Mouse (Mus musculus) liver, embryonic 14.5 days (tissue): ENCODE results near the gene Perp. TPM values are rescaled to one million over a fixed set of nuclear protein-coding genes. Genes with fewer than 3 reads are reported as not detected.

Experiments
- ATAC-seq: fragments of 200-750 bp; cut with Nextera tagmentation; 2 replicates; pipeline ENCODE4 v1.8.0; 2017; ENCODE audit warnings: moderate number of reproducible peaks, mild to moderate bottlenecking, moderate library complexity; ENCODE audit not compliant: insufficient read depth
- DNase-seq, 3 experiments: peaks; one replicate each; pipeline ENCODE4 v3.0.0-alpha.2; 2012 to 2013; ENCODE audit warnings: low read depth in 3 of 3, low spot score in 3 of 3
- H3K27ac ChIP-seq: fragments of 300-500 bp; sonication (generic); 2 replicates; pipeline ENCODE4 v1.5.1; 2014; ENCODE audit warnings: moderate library complexity, mild to moderate bottlenecking, control low read depth, inconsistent platforms
- H3K27me3 ChIP-seq: fragments of 300-500 bp; sonication (generic); 2 replicates; pipeline ENCODE4 v1.6.1; 2014; ENCODE audit warnings: mild to moderate bottlenecking, low read length, moderate library complexity; ENCODE audit not compliant: control insufficient read depth, insufficient read depth
- H3K36me3 ChIP-seq: fragments of 300-500 bp; sonication (generic); replicated peaks from 2 replicates; pipeline ENCODE4 v1.6.1; 2014; ENCODE audit warnings: low read depth; ENCODE audit not compliant: control insufficient read depth, insufficient read depth
- H3K4me1 ChIP-seq, 2 experiments: fragments of 200-500 bp in 1 of 2; fragments of 300-500 bp in 1 of 2; sonication (generic) in 1 of 2; replicated peaks; 2 replicates each; pipeline ENCODE4 v1.6.1; 2012 to 2014; ENCODE audit warnings: antibody characterized with exemption in 1 of 2, inconsistent platforms in 1 of 2, low read length in 1 of 2; ENCODE audit not compliant: control insufficient read depth in 2 of 2, insufficient read depth in 2 of 2
- H3K4me2 ChIP-seq: fragments of 300-500 bp; sonication (generic); 2 replicates; pipeline ENCODE4 v1.6.1; 2014; ENCODE audit warnings: low read depth, mild to moderate bottlenecking, control low read depth, moderate library complexity
- H3K4me3 ChIP-seq, 2 experiments: fragments of 200-500 bp in 1 of 2; fragments of 300-500 bp in 1 of 2; sonication (generic) in 1 of 2; 2 replicates each; pipeline ENCODE4 v1.5.1; 2012 to 2014; ENCODE audit warnings: low read depth in 2 of 2, low read length in 2 of 2, mild to moderate bottlenecking in 2 of 2, control low read depth in 1 of 2, inconsistent platforms in 1 of 2, moderate library complexity in 1 of 2; ENCODE audit not compliant: insufficient read depth in 1 of 2
- H3K9ac ChIP-seq: fragments of 300-500 bp; sonication (generic); replicated peaks from 2 replicates; pipeline ENCODE4 v1.6.1; 2014; ENCODE audit warnings: mild to moderate bottlenecking, control low read depth, moderate library complexity
- H3K9me3 ChIP-seq: fragments of 300-500 bp; sonication (generic); 2 replicates; pipeline ENCODE4 v1.6.1; 2016; ENCODE audit warnings: low read length, mixed read lengths; ENCODE audit not compliant: control insufficient read depth
- CTCF ChIP-seq: IDR thresholded peaks from 2 replicates; pipeline ENCODE4 v1.5.1; 2016; ENCODE audit warnings: antibody characterized with exemption, low read depth, control low read depth
- EP300 ChIP-seq: IDR thresholded peaks from 2 replicates; pipeline ENCODE4 v1.6.1; 2016; ENCODE audit warnings: antibody characterized with exemption, low read depth
- WGBS: fragments of 180-500 bp; shearing (Covaris S2); extraction: QIAGEN DNeasy Blood & Tissue Kit; methylation state at CpG from one replicate; pipeline ENCODE4 v1.1.7; 2014; ENCODE audit not compliant: insufficient replicate concordance; 5-methylcytosine and 5-hydroxymethylcytosine counted together
- polyA plus RNA-seq, 2 experiments: library from polyadenylated mRNA; depleted of rRNA in 1 of 2; stranded (reverse) in 1 of 2; unstranded in 1 of 2; fragments of >200 nt; fragmentation: Nextera tagmentation in 1 of 2; extraction: Ambion mirVana in 1 of 2; gene quantifications; 2 replicates each; pipeline versions ENCODE4 v1.2.1 to v1.2.3; 2012 to 2014

Perp gene
- polyA plus RNA-seq, 2 experiments, result 7.5 to 14.6 TPM

DNA sequence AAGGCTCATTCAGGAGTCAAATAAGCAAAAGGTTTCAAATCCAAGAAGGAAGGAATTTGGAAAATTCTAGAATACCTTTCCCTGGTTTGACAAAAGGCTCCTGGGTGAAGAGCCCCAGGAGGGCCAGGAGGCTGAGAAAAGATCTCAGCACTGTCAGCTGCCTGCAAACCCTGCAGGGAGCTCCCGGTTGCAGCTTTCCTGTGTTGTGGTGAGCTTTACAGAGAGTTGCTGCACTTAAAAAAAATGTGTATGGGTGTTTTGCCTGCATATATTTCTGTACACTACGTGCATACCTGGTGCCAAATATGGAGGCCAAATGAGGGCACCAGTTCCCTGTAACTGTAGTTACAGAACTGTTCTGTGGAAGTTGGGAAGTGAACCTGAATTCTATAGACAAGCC, 16.9 kb upstream of the Perp start:
- 34% methylated on average over 2 of the region's 2 CpGs for WGBS
- no peak overlapping the region for H3K9ac ChIP-seq
- H3K27ac ChIP-seq, result no peak overlapping the region
- no peaks in the 10 kb centered on the region for H3K27me3 ChIP-seq
- no peak for TF ChIP-seq EP300
- no peak for TF ChIP-seq CTCF
- H3K4me1 ChIP-seq, result no peaks in the 10 kb centered on the region; a peak in 1 of 4 replicates
- no peak overlapping the region for H3K4me2 ChIP-seq
- H3K4me3 ChIP-seq, result no peak overlapping the region
- DNase-seq, result no peak
- no peaks in the 10 kb centered on the region for H3K36me3 ChIP-seq
- no peak for ATAC-seq
- H3K9me3 ChIP-seq, result no peaks in the 10 kb centered on the region

GRCm38 (mm10) chr10:18830359-18830758, 14.5 kb upstream of the Perp start:
- DNase-seq, result no peak
- Histone ChIP-seq H3K27ac (no peak overlapping the region), H3K27me3 (no peaks in the 10 kb centered on the region), H3K4me1 (no peaks in the 10 kb centered on the region), H3K9me3 (no peaks in the 10 kb centered on the region), H3K4me3 (no peak overlapping the region), H3K36me3 (no peaks in the 10 kb centered on the region), H3K4me2 (no peak overlapping the region), H3K9ac (no peak overlapping the region)
- TF ChIP-seq CTCF, result no peak
- TF ChIP-seq EP300, result no peak
- 58% methylated on average over 4 of the region's 4 CpGs for WGBS
- no peak for ATAC-seq

DNA sequence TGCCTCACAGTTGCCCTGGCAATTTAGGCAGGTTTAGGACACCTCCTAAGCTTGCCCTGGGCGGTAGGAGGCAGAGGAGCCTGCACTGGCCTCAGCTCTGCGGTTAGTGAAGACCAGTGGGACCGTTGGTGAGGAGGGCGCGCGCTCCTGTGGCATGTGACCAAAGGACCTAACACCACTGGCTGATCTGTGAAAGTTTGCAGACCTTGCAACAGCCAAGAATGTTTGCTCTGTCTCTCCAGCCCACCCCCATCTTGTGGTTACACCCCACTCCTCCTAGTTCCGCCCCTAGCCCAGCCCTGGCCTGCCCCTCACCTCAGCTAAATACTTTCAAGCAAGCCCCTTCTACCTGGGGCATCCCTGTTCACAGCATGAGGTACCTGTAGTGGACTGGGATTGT, 13.0 kb upstream of the Perp start:
- no peak overlapping the region for H3K27ac ChIP-seq
- DNase-seq (no peak), ATAC-seq (no peak)
- H3K4me2 ChIP-seq, result no peak overlapping the region
- WGBS, result 30% methylated on average over 7 of the region's 7 CpGs
- no peaks in the 10 kb centered on the region for H3K4me1 ChIP-seq
- H3K36me3 ChIP-seq, result no peaks in the 10 kb centered on the region
- H3K4me3 ChIP-seq, result no peak overlapping the region; a peak in 1 of 4 replicates
- TF ChIP-seq EP300, result no peak
- TF ChIP-seq CTCF, result no peak
- no peak overlapping the region for H3K9ac ChIP-seq
- no peaks in the 10 kb centered on the region for H3K27me3 ChIP-seq
- no peaks in the 10 kb centered on the region for H3K9me3 ChIP-seq

- Histone ChIP-seq H3K4me2 (no peak overlapping the region), H3K9me3 (no peaks in the 10 kb centered on the region), H3K9ac (no peak overlapping the region), H3K36me3 (no peaks in the 10 kb centered on the region), H3K4me3 (no peak overlapping the region), H3K27ac (no peak overlapping the region), H3K4me1 (no peaks in the 10 kb centered on the region), H3K27me3 (no peaks in the 10 kb centered on the region)
- TF ChIP-seq EP300, result no peak
- no peak for TF ChIP-seq CTCF
- 27% methylated on average over 2 of the region's 2 CpGs for WGBS
- DNase-seq (no peak), ATAC-seq (no peak)
Observed at GRCm38 (mm10) chr10:18834389-18834788, 10.4 kb upstream of the Perp start.

- DNase-seq (peak in 1 of 3 experiments; percentile 4), ATAC-seq (no peak)
- H3K27me3 ChIP-seq, result no peaks in the 10 kb centered on the region
- H3K4me1 ChIP-seq, result no peaks in the 10 kb centered on the region
- no peak for TF ChIP-seq EP300
- peak; percentile 34; the same call in 1 of the 2 replicates for TF ChIP-seq CTCF
- no peak overlapping the region for H3K4me2 ChIP-seq
- H3K27ac ChIP-seq, result no peak overlapping the region
- H3K36me3 ChIP-seq, result no peaks in the 10 kb centered on the region
- 42% methylated on average over 6 of the region's 6 CpGs for WGBS
- no peak overlapping the region for H3K9ac ChIP-seq
- H3K9me3 ChIP-seq, result no peaks in the 10 kb centered on the region
- no peak overlapping the region for H3K4me3 ChIP-seq
Observed at GRCm38 (mm10) chr10:18835684-18836479, 8.9 kb upstream of the Perp start.
